Mouse (Mus musculus) stomach, postnatal 0 days (tissue): Measurements from ENCODE around the gene Tmem45a. TPM values are rescaled to one million over a fixed set of nuclear protein-coding genes. Genes with fewer than 3 reads are reported as not detected.
A peak's percentile ranks its signal among the peaks of the same experiment; 100 is the strongest.

Experiments
- ATAC-seq: fragments of 200-750 bp; cut with Nextera tagmentation; 2 replicates; pipeline ENCODE4 v1.8.0; 2017; ENCODE audit not compliant: low FRiP score, low TSS enrichment
- DNase-seq: peaks from one replicate; pipeline ENCODE4 v3.0.0-alpha.2; 2016; ENCODE audit warnings: low spot score
- H3K27ac ChIP-seq: fragments of 300-500 bp; sonication (generic); replicated peaks from 2 replicates; pipeline ENCODE4 v1.5.1; 2014; ENCODE audit warnings: mild to moderate bottlenecking, control low read depth
- H3K27me3 ChIP-seq: fragments of 300-500 bp; sonication (generic); 2 replicates; pipeline ENCODE4 v1.6.1; 2014; ENCODE audit warnings: low read length; ENCODE audit not compliant: control insufficient read depth, insufficient read depth
- H3K36me3 ChIP-seq: fragments of 300-500 bp; sonication (generic); 2 replicates; pipeline ENCODE4 v1.6.1; 2014; ENCODE audit warnings: low read length, mixed read lengths; ENCODE audit not compliant: control insufficient read depth, insufficient read depth
- H3K4me1 ChIP-seq: fragments of 300-500 bp; sonication (generic); replicated peaks from 2 replicates; pipeline ENCODE4 v1.6.1; 2014; ENCODE audit warnings: antibody characterized with exemption; ENCODE audit not compliant: control insufficient read depth, insufficient read depth
- H3K4me2 ChIP-seq: fragments of 300-500 bp; sonication (generic); replicated peaks from 2 replicates; pipeline ENCODE4 v1.6.1; 2014; ENCODE audit warnings: low read depth, mild to moderate bottlenecking, control low read depth, moderate library complexity
- H3K4me3 ChIP-seq: fragments of 300-500 bp; sonication (generic); 2 replicates; pipeline ENCODE4 v1.5.1; 2014; ENCODE audit warnings: low read depth, low read length, control low read depth
- H3K9ac ChIP-seq: fragments of 300-500 bp; sonication (generic); 2 replicates; pipeline ENCODE4 v1.6.1; 2014; ENCODE audit warnings: mild to moderate bottlenecking, low read length, control low read depth, mixed read lengths
- H3K9me3 ChIP-seq: fragments of 300-500 bp; sonication (generic); 2 replicates; pipeline ENCODE4 v1.6.1; 2016; ENCODE audit warnings: low read length; ENCODE audit not compliant: control insufficient read depth
- CTCF ChIP-seq: IDR thresholded peaks from 2 replicates; pipeline ENCODE4 v1.5.1; 2016; ENCODE audit warnings: antibody characterized with exemption, low read depth, mild to moderate bottlenecking, moderate library complexity
- EP300 ChIP-seq: optimal IDR thresholded peaks from 2 replicates; pipeline ENCODE3; 2016; ENCODE audit warnings: antibody characterized with exemption
- WGBS: fragments of 180-500 bp; shearing (Covaris S2); extraction: QIAGEN DNeasy Blood & Tissue Kit; methylation state at CpG from one replicate; pipeline ENCODE4 v1.1.7; 2014; 5-methylcytosine and 5-hydroxymethylcytosine counted together
- polyA plus RNA-seq: library from polyadenylated mRNA; unstranded; fragments of >200 nt; fragmentation: Nextera tagmentation; extraction: Ambion mirVana; gene quantifications from 2 replicates; pipeline ENCODE4 v1.2.1, GENCODE M21; 2015

Tmem45a gene
- polyA plus RNA-seq, 1 experiment from 2014 or later = 53.3 TPM

GRCm38 (mm10) chr16:56793778-56794177, 92.2 kb downstream of the Tmem45a start:
- Histone ChIP-seq H3K4me1 (no peaks in the 10 kb centered on the region), H3K9me3 (no peaks in the 10 kb centered on the region), H3K36me3 (no peaks in the 10 kb centered on the region), H3K9ac (no peak overlapping the region), H3K4me3 (no peak overlapping the region), H3K4me2 (no peak overlapping the region), H3K27ac (no peak overlapping the region), H3K27me3 (no peaks in the 10 kb centered on the region)
- WGBS = 42% methylated on average over 1 of the region's 1 CpGs
- ATAC-seq = peak; percentile 87
- peak; percentile 22 for DNase-seq
- no peak for TF ChIP-seq CTCF
- TF ChIP-seq EP300 = no peak

DNA sequence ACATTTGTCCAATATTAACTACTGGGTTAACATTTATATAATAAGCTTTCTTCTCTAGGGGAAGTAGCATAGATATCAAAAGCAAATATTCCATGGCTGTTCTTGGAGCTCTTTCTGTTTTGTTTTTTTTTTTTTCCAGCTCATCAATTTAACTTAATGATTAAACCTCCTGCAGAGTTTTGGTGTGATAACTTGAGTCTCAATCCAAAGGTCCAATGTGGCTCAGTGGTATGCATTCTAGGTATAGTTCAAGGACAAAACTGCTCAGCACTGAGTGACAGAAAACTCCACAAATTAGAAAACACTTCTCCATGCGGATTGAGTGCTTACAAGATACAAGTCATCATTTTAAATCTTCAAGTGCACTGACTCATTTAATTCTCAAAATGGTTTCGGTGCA, 100.0 kb downstream of the Tmem45a start:
- no peak for ATAC-seq
- no peaks in the 10 kb centered on the region for H3K4me1 ChIP-seq
- no peak overlapping the region for H3K4me2 ChIP-seq
- H3K9ac ChIP-seq = no peak overlapping the region
- TF ChIP-seq EP300 (no peak), CTCF (no peak)
- no peak overlapping the region for H3K27ac ChIP-seq
- H3K36me3 ChIP-seq = no peaks in the 10 kb centered on the region
- no peaks in the 10 kb centered on the region for H3K27me3 ChIP-seq
- H3K4me3 ChIP-seq = no peak overlapping the region
- DNase-seq = no peak
- WGBS = 90% methylated on average over 2 of the region's 2 CpGs
- no peaks in the 10 kb centered on the region for H3K9me3 ChIP-seq

DNA sequence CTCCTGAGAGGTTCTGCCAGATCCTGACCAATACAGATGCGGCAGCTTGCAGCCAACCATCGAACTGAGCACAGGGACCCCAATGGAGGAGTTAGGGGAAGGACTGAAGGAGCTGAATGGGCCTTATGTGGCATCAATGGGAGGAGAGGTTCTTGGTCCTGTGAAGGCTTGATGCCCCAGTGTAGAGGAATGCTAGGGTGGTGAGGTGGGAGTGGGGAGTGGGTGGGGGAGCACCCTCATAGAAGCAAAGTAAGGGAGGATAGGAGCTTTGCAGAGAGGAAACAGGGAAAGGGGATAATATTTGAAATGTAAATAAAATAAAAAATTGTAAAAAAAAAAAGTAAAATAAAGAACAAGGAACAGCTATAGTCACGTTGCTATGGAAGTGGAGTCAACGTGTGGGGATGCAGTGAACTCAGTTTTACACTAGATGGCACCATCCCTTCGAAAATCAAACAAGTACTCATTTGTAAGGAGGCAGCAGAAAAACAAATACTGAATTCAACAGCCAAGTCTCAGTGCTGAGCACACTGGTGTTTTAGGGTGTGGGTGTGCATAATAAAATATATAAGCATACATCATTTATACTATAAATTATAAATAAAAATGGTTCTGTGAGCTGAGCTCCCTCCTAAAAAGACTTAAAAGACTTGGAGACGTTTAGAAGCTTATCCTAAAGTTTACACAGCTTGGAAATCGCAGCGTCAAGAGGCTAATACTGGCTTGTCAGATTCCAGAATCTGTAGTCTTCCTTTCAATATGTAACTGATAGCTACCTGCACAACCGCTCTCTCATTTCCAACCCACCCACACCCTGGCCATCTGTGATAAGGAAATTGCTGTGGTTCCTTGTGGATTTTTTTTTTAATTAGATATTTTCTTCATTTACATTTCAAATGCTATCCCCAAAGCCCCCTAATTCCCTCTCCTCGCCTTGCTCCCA, 114.5 kb downstream of the Tmem45a start:
- TF ChIP-seq CTCF (peak; percentile 90), EP300 (no peak)
- Histone ChIP-seq H3K4me1 (no peaks in the 10 kb centered on the region), H3K9me3 (no peaks in the 10 kb centered on the region), H3K36me3 (no peaks in the 10 kb centered on the region), H3K9ac (no peak overlapping the region), H3K27me3 (no peaks in the 10 kb centered on the region), H3K27ac (no peak overlapping the region), H3K4me2 (no peak overlapping the region), H3K4me3 (no peak overlapping the region)
- DNase-seq (peak; percentile 50), ATAC-seq (peak; percentile 53; the same call in 1 of the 2 replicates)
- 36% methylated on average over 10 of the region's 10 CpGs for WGBS

Other genes with a start within 250 kb of the Tmem45a start
- 115 and 117 TPM in 2 replicates for gene Tfg, start 168.7 kb downstream of the Tmem45a start, polyA plus RNA-seq
- not detected in 2 replicates for gene Adgrg7, start 90.3 kb downstream of the Tmem45a start, polyA plus RNA-seq
- gene Lnp1, start 41.9 kb upstream of the Tmem45a start, polyA plus RNA-seq = not detected in 2 replicates
- gene Tmem45a2, start 185.2 kb upstream of the Tmem45a start, polyA plus RNA-seq = 30.4 and 31.5 TPM in 2 replicates
- 26.5 and 27.2 TPM in 2 replicates for gene Tomm70a, start 235.5 kb upstream of the Tmem45a start, polyA plus RNA-seq